Mouse (Mus musculus) retina, adult 2 months (tissue): ENCODE measurements around the gene Col6a3.

Experiments
- DNase-seq: peaks from one replicate; pipeline ENCODE4 v3.0.0-alpha.2; 2012; ENCODE audit warnings: low read depth, low spot score

Gene Col6a3

GRCm38 (mm10) chr1:90723754-90724153, 120.0 kb downstream of the Col6a3 start:
- DNase-seq, result no peak

- DNase-seq, result no peak
Observed at GRCm38 (mm10) chr1:90723325-90723724, 120.4 kb downstream of the Col6a3 start.

GRCm38 (mm10) chr1:90722021-90722420, 121.8 kb downstream of the Col6a3 start:
- DNase-seq, result no peak

- DNase-seq, result no peak
Observed at GRCm38 (mm10) chr1:90720610-90721241, 123.0 kb downstream of the Col6a3 start.

GRCm38 (mm10) chr1:90718826-90719550, 124.8 kb downstream of the Col6a3 start:
- DNase-seq, result no peak

GRCm38 (mm10) chr1:90716258-90716657, 127.5 kb downstream of the Col6a3 start:
- DNase-seq, result no peak
